Mouse (Mus musculus): ENCODE measurements around the gene Lpar1. TPM values are rescaled to one million over a fixed set of nuclear protein-coding genes. Genes with fewer than 3 reads are reported as not detected.

The Lpar1 gene
- polyA plus RNA-seq, 1 experiment, result 0.01 TPM

GRCm38 (mm10) chr4:58413188-58414185 lies 140.2 kb downstream of the Lpar1 start:
- Histone ChIP-seq H3K4me1 (ENCODE audit: control insufficient read depth) (no peaks in the 10 kb centered on the region), H3K27me3 (ENCODE audit: control insufficient read depth) (no peaks in the 10 kb centered on the region), H3K9me3 (ENCODE audit: control insufficient read depth, low read length) (no peaks in the 10 kb centered on the region), H3K4me3 (replicated peaks) (no peak overlapping the region), H3K36me3 (ENCODE audit: control insufficient read depth) (no peaks in the 10 kb centered on the region)
- no peak for TF ChIP-seq TAL1 (IDR thresholded peaks at IDR 0.05; ENCODE audit: low read length)
- TF ChIP-seq GATA1 (IDR thresholded peaks at IDR 0.05; ENCODE audit: low read length), result no peak

- no peaks in the 10 kb centered on the region for H3K4me1 ChIP-seq (ENCODE audit: control insufficient read depth)
- H3K36me3 ChIP-seq (ENCODE audit: control insufficient read depth), result no peaks in the 10 kb centered on the region
- no peak overlapping the region for H3K4me3 ChIP-seq (replicated peaks)
- H3K27me3 ChIP-seq (ENCODE audit: control insufficient read depth), result no peaks in the 10 kb centered on the region
- no peaks in the 10 kb centered on the region for H3K9me3 ChIP-seq (ENCODE audit: control insufficient read depth, low read length)
- TF ChIP-seq GATA1 (IDR thresholded peaks at IDR 0.05; ENCODE audit: low read length), result no peak
- TF ChIP-seq TAL1 (IDR thresholded peaks at IDR 0.05; ENCODE audit: low read length), result no peak
Measured at GRCm38 (mm10) chr4:58401973-58402501, 151.7 kb downstream of the Lpar1 start.

GRCm38 (mm10) chr4:58400861-58401341 lies 152.8 kb downstream of the Lpar1 start:
- TF ChIP-seq TAL1 (IDR thresholded peaks at IDR 0.05; ENCODE audit: low read length), result no peak
- no peak for TF ChIP-seq GATA1 (IDR thresholded peaks at IDR 0.05; ENCODE audit: low read length)
- Histone ChIP-seq H3K4me3 (replicated peaks) (no peak overlapping the region), H3K4me1 (ENCODE audit: control insufficient read depth) (no peaks in the 10 kb centered on the region), H3K9me3 (ENCODE audit: control insufficient read depth, low read length) (no peaks in the 10 kb centered on the region), H3K27me3 (ENCODE audit: control insufficient read depth) (no peaks in the 10 kb centered on the region), H3K36me3 (ENCODE audit: control insufficient read depth) (no peaks in the 10 kb centered on the region)

Other genes with a start within 250 kb of the Lpar1 start
- gene Olfr267, start 233.8 kb upstream of the Lpar1 start, polyA plus RNA-seq (2012), result 0.01 TPM in 1 of 2 replicates, not detected in the other

Data from erythroblast, embryonic 14.5 days (primary cell).